Mouse (Mus musculus) lung, adult 2 months (tissue): ENCODE data around the gene Iqcf6.

ENCODE experiments used
- CTCF ChIP-seq: fragments of 200-500 bp; IDR thresholded peaks from 2 replicates; pipeline ENCODE4 v1.5.1; 2011; ENCODE audit warnings: mild to moderate bottlenecking, low read length, control low read depth; ENCODE audit not compliant: insufficient read depth
- POLR2A ChIP-seq: fragments of 200-500 bp; IDR thresholded peaks from 2 replicates; pipeline ENCODE4 v1.6.1; 2011; ENCODE audit warnings: low read depth, mild to moderate bottlenecking, control low read depth, low read length, borderline replicate concordance; ENCODE audit errors: extremely low read depth

DNA sequence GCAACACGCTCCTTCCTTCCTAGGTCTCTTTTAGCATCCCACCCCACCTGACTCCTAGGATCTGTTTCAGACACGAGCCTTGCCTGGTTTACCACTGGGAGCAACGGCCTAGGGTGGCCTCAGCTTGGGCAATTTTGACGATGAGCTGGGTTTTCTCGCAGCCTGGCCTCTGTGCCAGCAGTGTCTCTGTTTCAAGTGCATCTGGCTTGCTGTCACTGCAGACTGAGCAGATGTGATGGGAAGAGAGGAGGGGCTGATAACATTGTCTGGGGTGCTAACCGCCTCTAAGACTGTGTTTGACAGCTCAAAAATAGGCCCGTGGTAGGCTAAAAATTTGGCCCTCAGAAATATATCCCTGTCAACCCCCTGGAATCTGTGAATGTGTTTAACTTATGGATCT lies 30.5 kb upstream of the Iqcf6 start:
- TF ChIP-seq POLR2A = no peak
- TF ChIP-seq CTCF = no peak
